Mouse (Mus musculus) kidney, postnatal 0 days (tissue): Measurements from ENCODE around the gene Slc9b1. TPM values are rescaled to one million over a fixed set of nuclear protein-coding genes. Genes with fewer than 3 reads are reported as not detected.

ENCODE experiments used
- ATAC-seq: fragments of 200-750 bp; cut with Nextera tagmentation; replicated peaks from 2 replicates; pipeline ENCODE4 v1.8.0; 2017; ENCODE audit warnings: low read depth, moderate number of reproducible peaks, moderate TSS enrichment, moderate library complexity; ENCODE audit not compliant: low FRiP score
- DNase-seq: peaks from one replicate; pipeline ENCODE4 v3.0.0-alpha.2; 2016; ENCODE audit warnings: low spot score
- H3K27ac ChIP-seq: fragments of 300-500 bp; sonication (generic); 2 replicates; pipeline ENCODE4 v1.5.1; 2014; ENCODE audit warnings: mild to moderate bottlenecking
- H3K27me3 ChIP-seq: fragments of 300-500 bp; sonication (generic); 2 replicates; pipeline ENCODE4 v1.6.1; 2014; ENCODE audit warnings: low read length, mixed read lengths; ENCODE audit not compliant: insufficient read depth
- H3K36me3 ChIP-seq: fragments of 300-500 bp; sonication (generic); 2 replicates; pipeline ENCODE4 v1.6.1; 2014; ENCODE audit warnings: low read length, mixed read lengths; ENCODE audit not compliant: insufficient read depth
- H3K4me1 ChIP-seq: fragments of 300-500 bp; sonication (generic); replicated peaks from 2 replicates; pipeline ENCODE4 v1.6.1; 2014; ENCODE audit warnings: antibody characterized with exemption, low read length, mixed read lengths; ENCODE audit not compliant: insufficient read depth
- H3K4me2 ChIP-seq: fragments of 300-500 bp; sonication (generic); 2 replicates; pipeline ENCODE4 v1.6.1; 2014; ENCODE audit warnings: mild to moderate bottlenecking, low read length, moderate library complexity, mixed read lengths
- H3K4me3 ChIP-seq: fragments of 300-500 bp; sonication (generic); replicated peaks from 2 replicates; pipeline ENCODE4 v1.5.1; 2014; ENCODE audit warnings: low read depth, low read length
- H3K9ac ChIP-seq: fragments of 300-500 bp; sonication (generic); 2 replicates; pipeline ENCODE4 v1.6.1; 2014; ENCODE audit warnings: low read depth, low read length
- H3K9me3 ChIP-seq: fragments of 300-500 bp; sonication (generic); replicated peaks from 2 replicates; pipeline ENCODE4 v1.6.1; 2016; ENCODE audit warnings: low read length, inconsistent platforms, mixed read lengths
- CTCF ChIP-seq: IDR thresholded peaks from 2 replicates; pipeline ENCODE4 v1.5.1; 2016; ENCODE audit warnings: antibody characterized with exemption, low read depth, mild to moderate bottlenecking, moderate library complexity
- WGBS: fragments of 180-500 bp; shearing (Covaris S2); extraction: QIAGEN DNeasy Blood & Tissue Kit; methylation state at CpG from one replicate; pipeline ENCODE4 v1.1.7; 2014; 5-methylcytosine and 5-hydroxymethylcytosine counted together
- polyA plus RNA-seq: library from polyadenylated mRNA; unstranded; fragments of >200 nt; fragmentation: Nextera tagmentation; extraction: Ambion mirVana; gene quantifications from 2 replicates; pipeline ENCODE4 v1.2.1, GENCODE M21; 2015

The Slc9b1 gene
- polyA plus RNA-seq, 1 experiment from 2014 or later, result 0.25 TPM

DNA sequence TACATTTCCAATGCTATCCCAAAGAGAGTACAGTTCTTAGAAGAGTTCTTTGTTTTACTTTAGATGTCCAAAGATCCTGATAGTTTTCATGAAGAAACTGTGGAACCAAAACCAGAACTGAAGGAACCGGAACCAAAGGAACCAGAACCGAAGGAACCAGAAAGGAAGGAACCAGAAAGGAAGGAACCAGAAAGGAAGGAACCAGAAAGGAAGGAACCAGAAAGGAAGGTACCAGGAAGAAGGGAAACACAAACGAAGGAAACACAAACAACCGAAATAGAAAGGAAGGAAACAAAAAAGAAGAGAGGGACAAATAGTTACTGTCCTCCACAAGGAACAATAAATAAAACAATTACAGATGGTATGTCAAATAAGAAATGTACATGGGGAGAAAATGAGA lies 9.6 kb downstream of the Slc9b1 start:
- no peaks in the 10 kb centered on the region for H3K4me1 ChIP-seq
- no peaks in the 10 kb centered on the region for H3K36me3 ChIP-seq
- no peak overlapping the region for H3K4me3 ChIP-seq
- H3K9me3 ChIP-seq, result no peaks in the 10 kb centered on the region
- no peak for TF ChIP-seq CTCF
- DNase-seq (no peak), ATAC-seq (no peak)
- H3K27me3 ChIP-seq, result no peaks in the 10 kb centered on the region
- H3K9ac ChIP-seq, result no peak overlapping the region
- no peak overlapping the region for H3K4me2 ChIP-seq
- no peak overlapping the region for H3K27ac ChIP-seq
- WGBS, result 85% methylated on average over 4 of the region's 4 CpGs

DNA sequence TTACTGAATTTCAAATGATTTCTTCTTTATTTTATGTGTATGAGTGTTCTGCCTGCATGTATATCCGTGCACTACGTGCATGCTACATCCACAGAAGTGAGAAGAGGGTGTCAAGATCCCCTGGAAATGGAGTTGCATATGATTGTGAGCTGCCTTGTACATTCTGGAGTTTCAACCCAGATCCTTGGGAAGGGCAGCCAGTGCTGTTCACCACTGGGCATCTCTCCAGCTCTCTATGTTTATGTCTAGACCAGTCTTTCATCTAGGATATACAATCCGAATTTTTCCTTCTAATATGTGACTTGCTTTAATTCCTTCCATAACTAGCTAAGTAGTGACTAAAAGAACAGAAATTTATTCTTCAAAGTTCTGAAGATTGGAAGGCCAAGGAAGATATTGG lies 28.0 kb downstream of the Slc9b1 start:
- no peak for DNase-seq
- H3K9me3 ChIP-seq, result no peaks in the 10 kb centered on the region
- no peak overlapping the region for H3K4me2 ChIP-seq
- ATAC-seq, result no peak
- no peak overlapping the region for H3K4me3 ChIP-seq
- H3K27me3 ChIP-seq, result no peaks in the 10 kb centered on the region
- TF ChIP-seq CTCF, result no peak
- no peaks in the 10 kb centered on the region for H3K36me3 ChIP-seq
- H3K9ac ChIP-seq, result no peak overlapping the region
- H3K27ac ChIP-seq, result no peak overlapping the region
- WGBS, result 81% methylated on average over 3 of the region's 3 CpGs
- H3K4me1 ChIP-seq, result no peaks in the 10 kb centered on the region

GRCm38 (mm10) chr3:135377445-135377844 lies 29.6 kb downstream of the Slc9b1 start:
- Histone ChIP-seq H3K4me3 (no peak overlapping the region), H3K27ac (no peak overlapping the region), H3K4me2 (no peak overlapping the region), H3K4me1 (no peaks in the 10 kb centered on the region), H3K9me3 (no peaks in the 10 kb centered on the region), H3K9ac (no peak overlapping the region), H3K27me3 (no peaks in the 10 kb centered on the region), H3K36me3 (no peaks in the 10 kb centered on the region)
- no peak for TF ChIP-seq CTCF
- no peak for DNase-seq
- WGBS, result 53% methylated on average over 10 of the region's 10 CpGs
- ATAC-seq, result no peak

- H3K27me3 ChIP-seq, result no peaks in the 10 kb centered on the region
- WGBS, result 93% methylated on average over 4 of the region's 4 CpGs
These were observed 32.0 kb downstream of the Slc9b1 start for GRCm38 (mm10) chr3:135379868-135380267.

GRCm38 (mm10) chr3:135393186-135393585 lies 45.4 kb downstream of the Slc9b1 start:
- no peak for ATAC-seq
- H3K36me3 ChIP-seq, result no peaks in the 10 kb centered on the region
- no peak for DNase-seq

More at GRCm38 (mm10) chr3:135379868-135380267, 32.0 kb downstream of the Slc9b1 start:
- no peak for TF ChIP-seq CTCF
- DNase-seq (no peak), ATAC-seq (no peak)
- H3K4me3 ChIP-seq, result no peak overlapping the region
- no peak overlapping the region for H3K9ac ChIP-seq
- H3K4me2 ChIP-seq, result no peak overlapping the region
- no peak overlapping the region for H3K27ac ChIP-seq
- H3K9me3 ChIP-seq, result no peaks in the 10 kb centered on the region
- no peaks in the 10 kb centered on the region for H3K36me3 ChIP-seq
- no peaks in the 10 kb centered on the region for H3K4me1 ChIP-seq

GRCm38 (mm10) chr3:135395085-135395484 lies 47.3 kb downstream of the Slc9b1 start:
- Histone ChIP-seq H3K4me1 (no peaks in the 10 kb centered on the region), H3K36me3 (no peaks in the 10 kb centered on the region), H3K9ac (no peak overlapping the region), H3K27me3 (no peaks in the 10 kb centered on the region), H3K9me3 (no peaks in the 10 kb centered on the region), H3K27ac (no peak overlapping the region), H3K4me2 (no peak overlapping the region), H3K4me3 (no peak overlapping the region)
- TF ChIP-seq CTCF, result no peak
- WGBS, result 69% methylated on average over 5 of the region's 5 CpGs
- DNase-seq (no peak), ATAC-seq (no peak)

More at GRCm38 (mm10) chr3:135393186-135393585, 45.4 kb downstream of the Slc9b1 start:
- WGBS, result 69% methylated on average over 6 of the region's 6 CpGs
- H3K9ac ChIP-seq, result no peak overlapping the region
- TF ChIP-seq CTCF, result no peak
- no peaks in the 10 kb centered on the region for H3K9me3 ChIP-seq
- no peak overlapping the region for H3K27ac ChIP-seq
- H3K27me3 ChIP-seq, result no peaks in the 10 kb centered on the region
- H3K4me3 ChIP-seq, result no peak overlapping the region
- H3K4me2 ChIP-seq, result no peak overlapping the region
- no peaks in the 10 kb centered on the region for H3K4me1 ChIP-seq

DNA sequence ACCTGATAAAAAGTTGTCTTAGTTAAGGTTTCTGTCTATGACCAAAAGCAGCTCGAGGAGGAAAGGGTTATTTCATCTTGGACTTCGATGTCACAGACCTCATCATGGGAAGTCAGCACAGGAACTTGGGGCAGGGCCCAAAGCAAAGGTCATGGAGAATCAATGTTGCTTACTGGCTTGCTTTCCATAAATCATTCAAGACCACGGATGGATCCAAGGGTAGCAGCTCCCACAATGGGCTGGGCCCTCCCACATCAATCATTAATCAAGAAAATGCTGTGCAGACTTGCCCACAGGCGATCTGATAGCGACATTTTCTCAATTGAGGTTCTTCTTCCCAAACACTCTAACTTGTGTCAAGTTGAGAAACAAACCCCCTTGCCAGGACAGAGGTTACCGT lies 48.3 kb downstream of the Slc9b1 start:
- WGBS, result 7% methylated on average over 6 of the region's 6 CpGs
- ATAC-seq (no peak), DNase-seq (peak; percentile 53)

More for the DNA sequence above, 48.3 kb downstream of the Slc9b1 start:
- Histone ChIP-seq H3K9me3 (no peaks in the 10 kb centered on the region), H3K36me3 (no peaks in the 10 kb centered on the region), H3K4me3 (no peak overlapping the region), H3K4me2 (no peak overlapping the region), H3K27ac (no peak overlapping the region), H3K27me3 (no peaks in the 10 kb centered on the region), H3K4me1 (no peaks in the 10 kb centered on the region), H3K9ac (no peak overlapping the region)
- no peak for TF ChIP-seq CTCF
